Mouse (Mus musculus): ENCODE measurements around the gene Gabra4.

The Gabra4 gene

GRCm38 (mm10) chr5:71658115-71658497, at the start of gene Gabra4:
Gene Gabra4 (minus strand): TSS chr5:71658308.
- no peak for DNase-seq (ENCODE audit: low read depth, low spot score)

- no peak for DNase-seq (ENCODE audit: low read depth, low spot score)
Measured at GRCm38 (mm10) chr5:71701273-71701614, 43.1 kb upstream of the Gabra4 start.

GRCm38 (mm10) chr5:71700468-71701272, 42.6 kb upstream of the Gabra4 start:
- no peak for DNase-seq (ENCODE audit: low read depth, low spot score)

- DNase-seq (ENCODE audit: low read depth, low spot score): no peak
Measured at GRCm38 (mm10) chr5:71699696-71700467, 41.8 kb upstream of the Gabra4 start.

- no peak for DNase-seq (ENCODE audit: low read depth, low spot score)
Measured at GRCm38 (mm10) chr5:71665593-71665992, 7.5 kb upstream of the Gabra4 start.

- DNase-seq (ENCODE audit: low read depth, low spot score): no peak
Measured at GRCm38 (mm10) chr5:71657482-71658114, 510 bp downstream of the Gabra4 start, which contains the start of gene Gabrb1. Gene Gabrb1 (plus strand): TSS chr5:71658113.

- no peak for DNase-seq (ENCODE audit: low read depth, low spot score)
Measured at GRCm38 (mm10) chr5:71656771-71657170, 1.3 kb downstream of the Gabra4 start.

GRCm38 (mm10) chr5:71654056-71654455, 4.1 kb downstream of the Gabra4 start:
- DNase-seq (ENCODE audit: low read depth, low spot score): no peak

GRCm38 (mm10) chr5:71648108-71648507, 10.0 kb downstream of the Gabra4 start:
- no peak for DNase-seq (ENCODE audit: low read depth, low spot score)

- DNase-seq (ENCODE audit: low read depth, low spot score): no peak
Measured at GRCm38 (mm10) chr5:71639804-71640203, 18.3 kb downstream of the Gabra4 start.

- DNase-seq (ENCODE audit: low read depth, low spot score): no peak
Measured at GRCm38 (mm10) chr5:71627820-71628219, 30.3 kb downstream of the Gabra4 start.

GRCm38 (mm10) chr5:71616734-71617133, 41.4 kb downstream of the Gabra4 start:
- DNase-seq (ENCODE audit: low read depth, low spot score): no peak

- DNase-seq (ENCODE audit: low read depth, low spot score): no peak
Measured at GRCm38 (mm10) chr5:71614311-71614710, 43.8 kb downstream of the Gabra4 start.

- no peak for DNase-seq (ENCODE audit: low read depth, low spot score)
Measured at GRCm38 (mm10) chr5:71608735-71609134, 49.4 kb downstream of the Gabra4 start.

- no peak for DNase-seq (ENCODE audit: low read depth, low spot score)
Measured at GRCm38 (mm10) chr5:71606907-71607306, 51.2 kb downstream of the Gabra4 start.

- no peak for DNase-seq (ENCODE audit: low read depth, low spot score)
Measured at GRCm38 (mm10) chr5:71604128-71604690, 53.9 kb downstream of the Gabra4 start.

- no peak for DNase-seq (ENCODE audit: low read depth, low spot score)
Measured at GRCm38 (mm10) chr5:71595321-71595720, 62.8 kb downstream of the Gabra4 start.

- peak; percentile 67 for DNase-seq (ENCODE audit: low read depth, low spot score)
Measured at GRCm38 (mm10) chr5:71593745-71594255, 64.3 kb downstream of the Gabra4 start.

- no peak for DNase-seq (ENCODE audit: low read depth, low spot score)
Measured at GRCm38 (mm10) chr5:71571646-71572237, 86.4 kb downstream of the Gabra4 start.

GRCm38 (mm10) chr5:71548079-71548478, 110.0 kb downstream of the Gabra4 start, which contains the start of gene Cox7b2:
Gene Cox7b2 (minus strand): TSS chr5:71548205.
- no peak for DNase-seq (ENCODE audit: low read depth, low spot score)

- peak; percentile 53 for DNase-seq (ENCODE audit: low read depth, low spot score)
Measured at GRCm38 (mm10) chr5:71545554-71545953, 112.6 kb downstream of the Gabra4 start.

Measured in A20 (cell line).